26 mouse cellular contexts compared by ENCODE assay signal in the genomic region with DNA sequence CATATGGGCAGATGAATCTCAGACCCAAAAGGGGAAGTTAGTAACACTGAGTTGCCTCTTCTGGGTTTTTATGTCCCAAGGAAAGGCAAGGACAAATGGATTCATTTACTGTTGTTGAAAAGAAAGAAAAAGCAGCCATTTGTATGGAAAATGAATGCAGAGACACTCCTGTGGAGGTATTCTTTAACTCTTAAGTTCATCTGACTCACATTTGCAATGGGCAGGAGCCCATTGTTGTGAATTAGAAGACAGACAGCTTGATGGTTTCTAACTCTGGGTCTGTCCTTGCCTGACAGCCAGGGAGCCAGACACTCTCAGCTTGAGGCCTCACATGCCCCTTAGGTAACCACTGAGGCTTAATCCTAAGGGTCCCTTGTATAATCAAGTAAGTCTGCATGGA. TPM values are rescaled to one million over a fixed set of nuclear protein-coding genes. Genes with fewer than 3 reads are reported as not detected.
"Had no signal": no experiment of that assay in that cellular context is flagged by ENCODE, and none has a peak within 500 bp of the region (broad histone marks: within the 10 kb centered on the region; RNA-seq: fewer than 3 reads in every experiment).

No protein-coding gene starts in this region.

- H3K27me3 ChIP-seq: intestine, embryonic 15.5 days; limb, embryonic 13.5 days; liver, embryonic 12.5 days; liver, embryonic 15.5 days; lung, embryonic 15.5 days had no signal

- H3K9ac ChIP-seq: intestine, embryonic 15.5 days; limb, embryonic 13.5 days; liver, embryonic 12.5 days; liver, embryonic 15.5 days; lung, embryonic 15.5 days had no signal

- H3K9me3 ChIP-seq: intestine, embryonic 15.5 days; limb, embryonic 10.5 days; limb, embryonic 13.5 days; liver, embryonic 12.5 days; liver, embryonic 15.5 days; lung, embryonic 15.5 days had no signal

- H3K4me3 ChIP-seq: intestine, embryonic 15.5 days; limb, embryonic 10.5 days; limb, embryonic 13.5 days; liver, embryonic 12.5 days; liver, embryonic 15.5 days; lung, embryonic 15.5 days had no signal

- H3K4me2 ChIP-seq: intestine, embryonic 15.5 days; limb, embryonic 13.5 days; liver, embryonic 12.5 days; liver, embryonic 15.5 days; lung, embryonic 15.5 days had no signal

- H3K36me3 ChIP-seq: intestine, embryonic 15.5 days; limb, embryonic 10.5 days; liver, embryonic 12.5 days; liver, embryonic 15.5 days had no signal

- H3K27ac ChIP-seq: intestine, embryonic 15.5 days; limb, embryonic 10.5 days; limb, embryonic 13.5 days; liver, embryonic 12.5 days; liver, embryonic 15.5 days; lung, embryonic 15.5 days; macrophage; stomach, postnatal 0 days had no signal

- H3K4me1 ChIP-seq: liver, embryonic 12.5 days; liver, embryonic 15.5 days had no signal

- ATAC-seq: intestine, embryonic 15.5 days; liver, embryonic 12.5 days had no signal

- DNase-seq: kidney, adult 11 months; layer of hippocampus, adult 9-11 months; liver; lung, adult 18-20 months; lung, postnatal 14 days; midbrain, embryonic 14.5 days; right cerebral cortex, postnatal 14 days; right cerebral cortex, postnatal 4 days; thymus, adult 2 months; thymus, postnatal 14 days; thymus, postnatal 4 days had no signal

RNA-seq across cellular contexts. Expression of gene A730049H05Rik, which starts 4.7 kb away (rescaled TPM):
- total RNA-seq: left cerebral cortex, adult 18-20 months; megakaryocyte, adult 5-6 weeks had no signal
- polyA plus RNA-seq: large intestine, adult 2 months; liver, embryonic 15.5 days; macrophage; neural tube, embryonic 11.5 days had no signal

RNA-seq across cellular contexts. Expression of gene Gm15737, which starts 57.6 kb away (rescaled TPM):
- total RNA-seq: layer of hippocampus, postnatal 25 days; left cerebral cortex, adult 18-20 months; left cerebral cortex, postnatal 25 days; megakaryocyte, adult 5-6 weeks; midbrain, postnatal 0 days had no signal
- polyA plus RNA-seq: limb, embryonic 10.5 days; liver, embryonic 12.5 days; liver, embryonic 15.5 days; macrophage; midbrain, embryonic 14.5 days; midbrain, postnatal 0 days; neural tube, embryonic 11.5 days; thymus, adult 2 months had no signal
